Mouse (Mus musculus): ENCODE results near the gene Txlnb.

Gene Txlnb

DNA sequence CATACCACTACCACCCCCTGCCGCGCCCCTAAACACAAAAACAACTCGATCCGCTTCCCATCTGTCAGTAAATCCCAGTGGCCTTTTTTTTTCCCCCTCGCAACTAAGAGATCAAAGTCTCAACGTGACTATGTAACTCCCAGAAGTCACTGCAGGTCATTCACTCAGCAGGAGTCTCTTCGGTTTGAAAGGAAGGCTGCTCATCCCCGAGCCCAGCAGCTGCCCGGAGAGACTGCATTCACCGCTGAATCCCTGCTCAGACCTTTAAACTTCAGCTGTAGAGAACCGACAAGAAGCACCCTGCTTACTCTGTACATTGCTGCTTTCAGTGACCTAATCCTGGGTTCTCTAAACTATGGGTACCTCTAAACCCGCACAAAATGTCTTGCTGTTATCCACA lies 31.4 kb downstream of the Txlnb start:
- no peak for DNase-seq

DNA sequence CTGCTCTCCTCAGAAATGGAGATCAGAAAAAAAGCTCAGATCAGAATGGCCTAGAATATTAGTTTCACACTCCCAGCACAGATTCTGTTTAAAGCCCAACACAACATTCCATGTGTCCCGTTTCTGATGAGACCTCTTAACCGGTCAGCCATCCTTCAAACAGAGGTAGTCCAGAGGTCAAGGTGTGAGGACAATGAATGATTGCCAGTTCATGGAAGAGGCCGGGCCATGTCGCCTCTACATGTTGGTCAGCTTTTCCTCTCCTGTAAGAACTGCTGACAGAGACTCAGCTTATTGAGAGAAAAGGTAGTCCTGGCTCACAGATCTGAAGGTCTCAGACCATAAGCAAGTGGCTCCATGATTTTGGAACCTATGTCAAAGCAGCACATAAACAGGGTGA lies 33.2 kb downstream of the Txlnb start:
- no peak for DNase-seq

DNA sequence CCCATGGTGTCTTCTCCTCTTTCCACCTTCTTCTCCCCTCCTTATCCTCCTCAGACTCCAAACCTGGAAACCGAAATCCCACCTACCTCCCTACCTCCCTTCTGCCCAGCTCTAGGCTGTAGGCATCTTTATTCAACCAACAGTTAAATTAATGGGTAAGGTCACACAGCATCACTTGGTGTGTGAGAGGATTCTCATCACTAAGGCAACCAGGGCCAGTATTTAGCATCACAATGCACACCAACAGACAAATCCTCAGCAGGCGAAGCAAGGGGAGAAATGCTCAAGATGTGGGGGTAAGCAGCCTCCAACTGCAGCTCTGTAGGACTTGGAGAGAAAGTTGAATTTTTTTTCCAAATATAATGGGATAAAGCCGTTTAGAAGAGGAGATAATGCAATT lies 35.0 kb downstream of the Txlnb start:
- DNase-seq, result no peak

DNA sequence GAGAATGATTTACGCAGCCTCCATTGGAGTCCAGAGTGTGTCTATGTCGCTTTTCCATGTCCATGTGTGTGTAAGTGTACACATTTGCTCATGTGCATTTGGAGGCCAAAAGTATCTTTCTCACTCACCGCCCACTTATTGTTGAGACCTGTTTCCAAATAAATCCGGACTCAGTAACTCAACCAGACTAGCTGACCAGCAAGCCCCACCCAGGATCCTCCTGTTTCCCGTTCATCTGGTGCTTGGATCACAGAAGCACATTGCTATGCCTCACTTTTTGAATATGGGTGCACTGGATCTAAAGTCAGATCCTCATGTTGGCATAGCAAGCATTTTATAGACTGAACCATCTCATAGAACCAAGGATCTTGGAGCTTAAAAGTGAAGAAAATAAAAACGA lies 39.0 kb downstream of the Txlnb start:
- no peak for DNase-seq

DNA sequence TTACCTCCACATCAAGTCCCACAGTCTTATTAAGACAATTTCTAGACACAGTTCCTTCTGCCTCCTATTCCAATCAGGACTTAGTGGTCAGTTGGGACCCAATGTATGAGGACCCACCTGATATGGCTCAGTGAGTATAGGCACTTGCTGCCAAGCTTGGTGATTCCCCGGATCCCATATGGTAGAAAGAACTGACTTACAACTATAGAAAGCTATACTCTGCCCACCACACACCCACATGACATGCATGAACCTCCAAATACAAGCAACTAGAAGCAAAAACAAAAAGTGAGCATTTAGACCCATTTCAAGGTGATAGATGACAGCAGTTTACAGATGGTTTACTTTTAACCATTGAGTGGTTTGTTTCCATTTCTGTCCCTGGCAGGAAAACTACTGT lies 40.2 kb downstream of the Txlnb start:
- no peak for DNase-seq

DNA sequence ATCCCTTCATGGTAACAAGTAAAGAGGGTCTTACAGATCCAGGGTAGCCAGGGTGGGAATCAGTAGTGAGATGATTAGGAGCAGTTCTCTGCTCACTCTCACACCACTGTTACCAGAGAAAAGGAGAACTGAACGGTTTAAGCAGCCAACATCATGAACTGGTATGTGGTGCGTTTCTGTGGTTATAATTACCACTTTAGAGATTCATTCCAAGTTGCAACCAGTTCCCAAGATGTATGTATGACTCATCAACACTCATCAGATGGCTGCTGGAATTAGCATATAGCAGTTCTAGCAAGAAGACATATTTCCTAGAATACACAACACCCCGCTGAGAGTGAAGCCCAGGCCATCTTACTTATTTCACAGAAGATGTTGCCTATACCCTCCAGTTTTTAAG lies 46.0 kb downstream of the Txlnb start:
- no peak for DNase-seq

DNA sequence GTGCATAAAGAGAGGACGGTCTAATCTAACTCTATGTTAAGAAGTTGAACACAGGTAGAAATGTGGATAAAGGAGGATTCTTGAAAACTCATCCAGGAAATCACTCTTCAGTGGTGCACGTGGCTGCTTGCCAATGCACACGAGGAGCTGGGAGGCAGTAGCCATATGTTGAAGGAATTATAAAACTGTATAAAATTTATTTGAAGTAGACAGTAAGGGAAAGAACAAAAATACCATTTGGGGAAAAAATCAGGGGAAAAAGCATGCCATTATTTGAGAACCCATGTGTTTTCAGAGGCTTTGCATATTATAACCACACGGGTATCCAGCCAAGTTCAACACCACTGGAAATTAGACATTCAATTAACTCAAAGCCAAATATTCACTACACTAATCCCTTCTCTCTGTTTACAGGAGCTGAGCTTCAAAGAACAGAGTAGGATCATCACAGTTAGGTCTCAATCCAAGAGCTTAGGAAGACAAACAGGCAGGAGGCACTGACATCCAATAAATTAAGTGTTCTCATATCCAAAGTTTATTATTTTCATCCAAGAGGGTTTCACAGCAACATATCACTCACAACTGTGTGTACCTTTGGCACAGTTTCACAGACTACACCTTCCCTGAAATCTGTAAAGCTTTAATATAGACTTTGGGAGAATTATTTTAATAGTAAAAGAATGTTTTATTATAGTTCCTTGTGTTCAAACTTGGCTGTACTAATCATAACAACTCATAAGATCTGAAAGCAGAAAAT lies 48.9 kb downstream of the Txlnb start:
- peak; percentile 59 for DNase-seq

DNA sequence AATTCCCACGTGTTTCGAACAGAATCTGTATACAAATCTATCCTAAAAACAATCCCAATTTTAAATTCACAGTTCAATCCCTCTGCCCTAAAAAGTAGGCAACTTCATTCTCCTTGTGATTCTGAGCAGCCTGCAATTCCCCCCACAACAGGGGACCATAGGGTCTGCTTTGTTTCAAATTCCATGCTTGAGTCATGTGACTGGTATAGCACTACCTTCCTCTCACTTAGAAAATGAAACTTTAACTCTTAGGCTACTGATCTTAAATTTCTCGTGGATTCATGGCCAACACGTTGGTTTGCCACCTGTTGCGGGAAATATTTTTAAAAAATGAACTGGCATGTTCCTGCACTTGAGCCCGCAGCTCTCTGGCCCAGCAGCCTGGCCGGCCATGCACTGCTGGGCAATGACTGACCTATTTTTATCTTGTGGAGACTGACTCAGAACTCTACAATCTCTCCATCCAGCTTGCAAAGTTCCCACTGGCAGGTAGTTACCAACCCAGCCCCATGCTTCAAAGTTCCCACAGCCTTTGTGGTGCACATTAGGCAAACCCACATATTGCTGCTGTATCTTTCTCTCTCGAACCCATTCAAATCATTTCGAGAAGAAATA lies 61.7 kb downstream of the Txlnb start:
- DNase-seq, result no peak

DNA sequence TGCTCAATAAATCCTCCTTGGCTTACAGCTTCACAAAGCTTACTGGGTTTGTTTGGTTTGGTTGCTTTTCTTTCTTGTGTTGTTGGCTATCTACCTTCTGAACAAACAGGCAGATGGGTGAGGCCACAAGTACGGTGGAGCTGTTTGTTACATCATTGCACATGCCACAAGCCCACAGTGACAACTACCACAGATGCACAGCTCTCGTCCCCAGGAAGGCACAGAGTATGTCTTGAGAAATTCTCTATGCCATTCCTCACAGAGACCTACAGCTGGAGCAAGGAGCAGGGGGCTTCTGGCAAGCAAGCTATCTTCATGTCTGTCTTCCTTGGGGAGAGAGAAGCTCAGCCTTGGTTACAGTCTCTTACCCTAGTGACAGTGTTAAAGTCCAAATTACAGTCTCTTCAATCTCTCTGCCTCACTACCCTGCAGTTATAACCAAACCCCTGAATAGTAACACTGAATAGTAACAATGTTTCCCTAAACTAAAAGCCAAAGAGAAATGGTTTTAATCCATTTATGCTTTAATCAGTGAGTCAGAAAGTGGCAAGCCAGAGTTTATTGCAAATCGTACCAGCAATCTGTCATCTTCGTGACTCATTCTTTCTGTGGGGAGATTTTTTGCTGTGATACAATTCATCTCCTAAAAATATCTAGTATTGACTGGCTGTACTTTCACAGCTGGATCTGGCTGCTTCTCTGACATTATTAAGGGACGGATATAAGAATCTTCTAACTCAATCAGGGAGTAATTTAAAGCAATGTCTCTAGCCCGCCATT lies 64.9 kb downstream of the Txlnb start:
- DNase-seq, result no peak

DNA sequence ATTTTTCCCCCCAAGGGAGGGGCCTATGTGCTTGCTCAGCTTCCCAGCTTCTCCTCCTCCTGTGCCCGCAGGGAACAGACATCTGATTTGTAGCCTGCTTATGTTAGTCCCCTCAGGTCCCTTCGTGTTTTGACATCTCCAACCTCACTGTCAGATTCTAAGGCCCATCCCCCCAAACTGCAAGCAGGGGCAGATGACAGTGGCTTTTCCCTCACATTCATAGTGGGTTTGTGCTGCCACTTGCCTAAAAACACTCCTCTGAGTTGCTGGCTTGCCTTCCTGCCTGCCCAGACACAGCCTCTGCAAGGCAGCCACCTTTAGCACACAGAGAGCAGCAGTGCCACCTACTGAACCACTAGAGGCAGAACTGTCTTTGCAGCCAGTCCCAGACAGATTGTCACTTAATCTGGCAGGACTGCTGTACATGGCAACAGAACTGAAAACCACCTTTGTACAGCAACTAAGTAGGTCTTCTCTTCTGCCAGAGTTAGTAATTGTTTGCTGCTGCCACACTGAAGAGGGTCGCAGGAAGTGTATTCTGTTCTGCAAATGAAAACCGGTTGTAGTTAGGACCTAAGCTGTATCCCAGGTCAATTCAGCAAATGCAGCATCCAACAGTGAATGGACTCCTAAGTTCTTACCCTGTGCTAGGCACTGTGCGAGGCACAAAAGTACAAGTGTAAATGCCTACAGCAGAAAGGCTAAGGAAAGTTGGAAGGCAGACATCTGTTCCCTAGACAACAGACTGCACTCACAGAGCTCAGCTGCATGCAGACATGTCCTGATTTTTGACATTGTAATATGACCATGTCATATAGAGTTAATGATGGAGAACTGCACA lies 74.0 kb downstream of the Txlnb start:
- DNase-seq, result peak; percentile 63

DNA sequence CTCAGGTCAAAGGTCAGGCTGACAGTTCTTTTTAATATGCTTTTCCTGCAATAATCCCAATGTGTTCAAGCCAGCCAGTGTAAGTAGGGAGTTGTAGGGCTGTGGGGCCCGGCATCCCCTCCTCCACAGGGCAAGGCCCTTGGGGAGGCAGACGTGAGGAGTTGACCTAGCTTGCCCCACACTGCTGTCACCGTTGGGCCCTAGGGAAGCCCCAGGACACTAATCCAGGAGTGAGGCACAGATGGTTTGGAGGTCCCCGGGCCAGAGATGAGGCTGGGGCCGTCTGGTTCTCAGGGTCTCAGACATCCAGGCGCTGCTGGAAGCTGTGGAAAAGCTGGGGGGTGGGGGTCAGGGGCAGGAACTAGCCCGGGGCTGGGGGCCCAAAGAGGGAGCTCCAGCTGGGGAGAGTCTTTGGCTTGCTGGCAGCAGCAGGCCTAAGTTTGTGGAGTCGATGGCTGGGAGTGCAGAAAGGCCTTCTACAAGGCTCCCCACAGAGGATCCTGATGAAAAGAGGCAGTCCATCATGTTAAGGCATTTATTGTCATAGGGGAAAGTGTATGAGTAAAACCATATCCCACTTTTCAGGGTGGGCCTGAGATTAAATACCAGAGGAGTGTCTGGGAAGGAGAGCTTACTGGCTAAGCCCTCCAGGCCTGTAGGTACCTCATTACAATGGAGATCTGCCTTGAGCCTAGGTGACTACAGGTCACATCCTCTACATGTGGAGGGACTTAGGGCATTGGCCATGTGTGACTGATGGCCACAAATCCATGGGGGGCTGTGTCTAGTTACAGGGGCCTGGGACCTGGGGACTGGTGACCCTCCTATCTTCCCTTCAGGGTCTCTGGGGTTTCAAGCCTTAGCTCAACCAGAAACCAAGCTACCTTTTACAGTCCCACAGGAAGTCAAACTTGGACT lies 82.2 kb downstream of the Txlnb start:
- no peak for DNase-seq

DNA sequence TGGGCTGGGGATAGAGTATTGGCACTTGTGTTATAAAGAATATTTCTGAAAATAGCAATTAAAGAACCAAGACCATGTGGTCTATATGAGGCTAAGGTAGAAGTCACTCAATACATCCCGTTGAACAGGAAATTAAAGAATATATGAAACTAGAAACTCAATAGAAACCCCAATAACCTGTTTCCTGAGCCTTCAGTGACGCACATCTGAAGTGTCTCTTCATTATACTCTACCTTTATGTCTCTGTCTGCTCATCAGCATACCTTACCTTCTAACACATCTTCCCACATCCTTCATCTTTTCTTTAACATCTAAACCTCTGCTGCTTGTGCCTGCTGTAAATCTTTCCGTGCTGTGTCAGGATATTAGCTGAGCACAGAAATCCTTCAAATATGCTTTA lies 84.0 kb downstream of the Txlnb start:
- no peak for DNase-seq

DNA sequence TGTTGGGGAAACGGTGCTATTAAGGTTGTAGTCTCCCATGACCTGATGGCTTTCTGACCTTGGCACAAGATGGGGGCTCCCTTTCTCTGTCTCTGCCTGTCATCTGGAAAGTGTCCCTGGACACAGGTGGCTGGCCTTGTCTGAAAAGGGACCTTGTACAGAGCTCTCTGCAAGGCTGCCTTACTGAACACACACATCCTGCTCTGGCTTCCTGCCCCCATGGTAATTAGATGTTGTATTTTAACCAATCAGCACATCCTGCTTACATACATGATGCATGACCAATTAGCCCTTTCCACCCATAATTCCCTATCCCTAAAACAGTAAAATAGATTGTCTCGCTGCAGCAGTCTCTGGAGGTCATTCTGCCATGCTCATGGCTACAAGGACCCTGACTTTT lies 84.7 kb downstream of the Txlnb start:
- DNase-seq, result no peak

Measured in right cerebral cortex, postnatal 14 days (tissue).